Mouse (Mus musculus): ENCODE measurements around the gene Gm19684.

DNA sequence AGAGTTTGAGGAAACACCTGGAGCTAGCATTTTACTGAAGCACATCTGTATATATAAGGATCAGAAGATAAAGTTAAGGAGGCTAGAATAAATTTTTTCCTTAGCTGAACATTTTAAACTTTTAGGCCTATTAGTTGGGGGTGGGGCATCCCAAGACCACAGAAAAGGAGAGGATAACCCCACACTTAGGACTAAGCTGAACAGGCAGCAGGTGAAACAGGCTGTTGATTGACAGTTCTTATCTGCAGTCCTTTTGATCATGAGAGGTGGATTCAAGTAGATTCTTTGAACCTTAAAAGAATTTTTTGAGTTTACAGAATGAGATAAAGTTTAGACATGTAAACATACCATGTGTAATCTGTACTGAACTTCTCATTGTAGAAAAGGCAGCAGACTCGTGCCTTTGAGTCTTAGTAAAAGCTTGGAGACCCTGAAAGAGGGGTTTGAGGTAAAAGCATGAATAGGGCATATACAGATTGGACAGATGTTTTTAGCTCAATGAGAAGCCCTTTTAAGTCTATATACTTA lies 48.9 kb downstream of the Gm19684 start:
- no peak for TF ChIP-seq CTCF (IDR thresholded peaks at IDR 0.05; ENCODE audit: control insufficient read depth, insufficient read depth, insufficient replicate concordance, low read depth, low read length)
- no peak for TF ChIP-seq POLR2A (IDR thresholded peaks at IDR 0.05; ENCODE audit: control insufficient read depth, low read depth, low read length)

Data from testis, adult 2 months (tissue).